Mouse (Mus musculus) T-helper 1 cell (primary cell): ENCODE data around the gene Tanc1.

Experiments used
- in situ Hi-C: fragments of 300-600 bp; cut with MboI, MseI; formaldehyde crosslinking; loops from one replicate; pipeline ENCODE4 v1.15.1; 2025; ENCODE audit warnings: high pct_unique_total_duplicates

Tanc1 gene

DNA sequence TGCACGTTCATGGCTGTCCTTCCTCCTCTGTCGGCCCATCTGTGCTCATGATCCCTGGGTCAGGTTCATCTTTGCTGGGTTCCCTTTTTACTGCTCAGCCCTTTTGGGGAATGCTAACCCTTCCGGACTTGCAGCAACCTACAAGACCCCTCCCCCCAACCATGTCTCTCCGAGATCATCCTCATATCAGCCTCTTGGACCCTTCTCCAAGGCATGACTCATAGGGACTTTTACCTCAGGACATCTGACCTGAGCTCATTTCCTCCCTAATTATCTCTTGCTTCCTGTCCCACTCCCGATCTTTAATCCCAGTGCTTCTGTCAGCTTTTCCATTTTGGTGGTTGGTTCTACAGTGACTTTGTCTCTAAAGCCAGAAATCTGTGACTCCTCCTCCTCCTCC is 68.9 kb downstream of the Tanc1 start:
- in situ Hi-C loops, result no loop called here

GRCm38 (mm10) chr2:59681181-59681580 is 69.3 kb downstream of the Tanc1 start:
- in situ Hi-C loops, result no loop called here

- in situ Hi-C loops, result no loop called here
Measured at GRCm38 (mm10) chr2:59684864-59685605, 73.2 kb downstream of the Tanc1 start.

DNA sequence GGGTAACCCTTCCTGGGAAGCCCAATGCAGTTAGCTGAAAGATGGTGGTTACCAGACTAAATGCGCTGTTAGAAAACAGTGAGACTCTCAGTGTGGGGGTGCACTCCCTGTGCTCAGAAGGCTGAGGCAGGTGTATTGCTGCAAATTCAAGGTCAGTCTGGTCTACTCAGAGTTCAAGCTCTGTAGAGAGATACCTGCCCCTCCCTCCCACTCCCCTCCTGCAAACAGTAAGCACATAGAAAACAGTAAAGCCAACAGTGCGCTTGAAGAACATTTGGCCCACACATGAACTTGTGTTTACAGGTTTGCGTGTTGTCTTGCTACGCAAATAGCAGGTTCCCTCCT is 73.7 kb downstream of the Tanc1 start:
- in situ Hi-C loops, result no loop called here

DNA sequence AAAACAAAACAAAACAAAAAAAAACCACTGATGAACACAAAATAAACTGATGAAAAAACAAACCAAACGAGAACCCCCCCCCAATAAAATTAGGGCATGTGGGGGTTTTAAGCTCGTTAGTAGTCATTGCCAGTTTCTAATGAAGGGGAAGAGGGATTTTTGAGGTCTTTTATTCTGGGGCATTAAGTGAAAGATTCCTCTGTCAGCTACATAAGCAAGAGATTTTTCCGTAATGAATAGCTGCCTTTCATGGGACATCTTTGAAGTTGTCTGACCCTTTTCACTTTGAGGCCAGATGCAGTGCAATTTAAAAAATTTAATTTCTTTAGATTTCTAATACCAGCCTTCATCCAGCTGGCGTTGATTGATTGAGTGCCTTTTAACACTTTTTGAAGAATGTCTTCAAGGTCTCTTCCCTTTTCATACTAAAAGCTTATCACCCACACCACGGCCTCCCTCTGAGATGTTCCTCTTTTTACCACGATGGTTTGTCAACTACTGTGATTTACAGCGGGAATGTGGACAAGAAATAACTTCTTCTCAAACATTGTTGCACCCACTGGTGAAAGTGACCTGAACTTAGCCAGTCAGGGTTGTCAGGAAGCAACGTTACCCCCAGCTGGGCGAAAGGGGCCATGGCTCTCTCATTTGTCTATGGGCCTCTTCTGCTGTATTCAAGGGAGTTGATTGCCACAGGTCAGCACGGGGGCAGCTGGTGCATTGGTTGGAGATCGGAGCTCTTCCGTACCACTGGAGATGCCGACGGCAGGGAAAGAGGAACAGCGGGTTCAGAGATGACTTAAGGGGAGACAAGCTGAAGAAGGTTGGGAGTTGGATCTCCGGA is 76.6 kb downstream of the Tanc1 start:
- in situ Hi-C loops, result no loop called here

GRCm38 (mm10) chr2:59691112-59691511 is 79.3 kb downstream of the Tanc1 start:
- in situ Hi-C loops, result no loop called here

DNA sequence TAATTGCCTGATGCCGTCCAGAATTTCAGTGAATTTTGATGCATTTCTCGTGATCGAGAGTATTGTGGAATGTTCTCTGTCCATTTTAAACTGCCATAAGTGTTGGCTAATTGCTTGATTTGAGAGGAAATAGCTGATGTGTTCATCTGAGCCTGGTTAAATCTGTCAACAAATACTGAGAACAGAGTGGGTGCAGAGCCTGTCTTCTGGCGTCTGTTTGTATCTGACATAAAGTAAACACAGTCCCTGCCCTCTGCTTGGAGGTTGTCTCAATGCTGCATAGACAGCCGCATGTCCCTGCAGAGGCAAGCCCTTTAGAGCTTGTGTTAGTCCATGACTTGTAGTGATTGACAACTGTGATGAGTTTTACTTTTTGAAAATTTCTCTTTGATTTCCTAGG is 81.6 kb downstream of the Tanc1 start:
- in situ Hi-C loops, result no loop called here

GRCm38 (mm10) chr2:59697123-59697522 is 85.3 kb downstream of the Tanc1 start:
- in situ Hi-C loops, result no loop called here

DNA sequence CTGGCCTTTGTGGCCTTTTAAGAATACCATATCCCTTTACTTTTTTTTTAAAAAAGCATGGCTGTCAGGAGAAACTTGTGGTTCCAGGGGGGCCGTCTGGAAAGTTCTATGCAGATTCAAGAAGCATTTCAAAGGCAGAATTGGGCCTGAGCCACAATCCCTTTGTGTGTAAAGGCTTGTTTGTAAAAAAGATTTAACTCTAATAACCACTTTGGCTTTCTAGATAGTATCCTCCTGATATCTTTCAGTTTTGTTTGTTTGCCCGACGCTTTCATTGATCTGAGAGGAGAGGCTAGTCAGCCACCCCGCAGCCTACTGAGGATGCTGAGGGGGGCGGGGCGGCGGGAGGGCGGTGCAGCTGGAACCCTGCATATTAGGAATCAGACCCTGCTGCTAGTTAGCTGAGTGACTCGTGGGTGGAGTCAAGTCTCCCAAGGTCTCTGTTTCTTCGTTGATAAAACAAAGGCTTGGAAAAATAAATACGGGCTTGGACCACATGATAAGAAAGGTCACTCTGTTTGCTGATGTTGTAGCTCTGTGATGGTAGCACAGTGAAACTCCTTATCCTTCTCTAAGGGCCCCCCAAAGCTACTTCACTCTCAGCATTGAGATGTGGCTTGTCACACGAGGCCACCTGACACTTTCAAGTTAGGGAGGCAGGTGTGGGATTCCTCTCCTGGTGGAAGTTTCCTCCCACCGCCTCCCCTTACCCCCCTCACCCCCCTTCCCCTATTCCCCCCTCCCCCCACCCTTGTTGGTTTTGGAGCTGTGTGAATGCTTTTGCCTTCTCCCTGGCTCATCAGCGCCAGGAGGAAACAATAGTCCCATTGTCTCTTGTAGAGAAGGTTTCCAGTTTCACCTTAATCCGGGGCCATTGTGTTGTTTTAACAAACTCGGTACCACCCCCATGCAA is 86.1 kb downstream of the Tanc1 start:
- in situ Hi-C loops, result no loop called here

GRCm38 (mm10) chr2:59698635-59699300 is 86.9 kb downstream of the Tanc1 start:
- in situ Hi-C loops, result no loop called here

DNA sequence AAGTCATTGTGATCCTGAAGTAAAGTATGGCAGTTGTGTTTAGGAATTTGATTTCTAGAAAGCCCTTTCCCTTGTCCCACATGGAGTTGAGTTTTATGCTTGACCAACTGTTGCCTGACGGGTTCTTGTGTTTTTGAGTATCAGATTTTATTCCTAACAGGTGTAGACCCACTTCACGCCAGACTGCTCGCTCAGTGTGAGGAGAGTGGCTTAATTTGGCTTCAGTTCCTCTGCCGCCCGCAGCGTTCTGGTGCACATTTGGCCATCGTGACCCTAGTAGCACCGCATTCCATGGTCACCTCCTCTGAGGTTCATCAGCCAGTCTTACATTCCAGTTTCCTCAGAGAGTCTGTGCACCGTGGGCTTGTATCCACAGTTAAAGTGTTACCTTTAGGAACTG is 88.1 kb downstream of the Tanc1 start:
- in situ Hi-C loops, result no loop called here

- in situ Hi-C loops, result no loop called here
Measured at GRCm38 (mm10) chr2:59705221-59705620, 93.4 kb downstream of the Tanc1 start.

- in situ Hi-C loops, result no loop called here
Measured at GRCm38 (mm10) chr2:59706806-59707205, 95.0 kb downstream of the Tanc1 start.

- in situ Hi-C loops, result no loop called here
Measured at GRCm38 (mm10) chr2:59707922-59708706, 96.3 kb downstream of the Tanc1 start.

DNA sequence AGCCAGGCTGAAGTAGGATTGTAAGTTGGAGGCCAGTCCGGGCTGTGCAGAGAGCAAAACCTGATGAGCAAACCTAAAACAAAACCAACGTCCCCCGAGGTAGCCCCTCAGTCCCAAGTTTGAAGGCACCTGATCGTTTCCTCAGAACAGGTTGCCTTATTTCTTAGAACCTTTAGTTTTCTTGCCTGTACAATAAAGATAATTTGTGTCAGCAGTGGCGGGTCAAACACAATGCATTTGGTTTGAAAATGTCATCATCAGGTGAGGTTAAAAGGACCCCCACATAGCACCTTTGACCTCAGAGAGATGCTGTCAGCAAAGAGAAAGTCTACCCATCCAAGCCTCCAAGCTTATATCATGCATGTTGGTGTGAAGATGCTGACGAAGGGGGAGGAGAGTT is 98.9 kb downstream of the Tanc1 start:
- in situ Hi-C loops, result no loop called here

- in situ Hi-C loops, result no loop called here
Measured at GRCm38 (mm10) chr2:59711992-59712391, 100.2 kb downstream of the Tanc1 start.

- in situ Hi-C loops, result no loop called here
Measured at GRCm38 (mm10) chr2:59712484-59712883, 100.6 kb downstream of the Tanc1 start.

- in situ Hi-C loops, result no loop called here
Measured at GRCm38 (mm10) chr2:59713626-59714556, 102.0 kb downstream of the Tanc1 start.

DNA sequence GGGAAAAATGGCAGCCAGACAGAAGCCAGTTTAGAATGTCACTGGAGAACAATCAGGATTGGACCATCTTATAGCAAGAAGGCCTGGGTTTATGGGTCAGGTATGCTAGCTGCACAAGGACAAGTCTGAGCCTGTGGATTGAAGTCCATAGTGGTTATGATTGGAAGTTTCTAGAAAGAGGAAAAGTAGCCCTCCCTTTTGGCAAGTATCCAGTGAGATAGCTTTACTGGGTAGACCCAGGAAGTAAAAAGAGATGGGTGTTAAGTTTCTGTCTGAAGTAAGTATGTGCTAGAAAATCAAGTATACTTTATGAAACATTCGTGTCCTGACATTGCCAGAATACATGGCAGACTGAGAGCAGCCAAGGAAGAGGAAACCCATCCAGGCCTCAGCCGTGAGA is 103.2 kb downstream of the Tanc1 start:
- in situ Hi-C loops, result no loop called here

- in situ Hi-C loops, result no loop called here
Measured at GRCm38 (mm10) chr2:59716461-59716860, 104.6 kb downstream of the Tanc1 start.
